Mouse (Mus musculus) midbrain, embryonic 15.5 days (tissue): ENCODE measurements around the gene Tmem208. TPM values are rescaled to one million over a fixed set of nuclear protein-coding genes. Genes with fewer than 3 reads are reported as not detected.
"Not testable (repeated sequence)": the region's sequence is repeated elsewhere in the genome, so short reads cannot be mapped to it uniquely, and the experiment has no call there.

Experiments used
- ATAC-seq: fragments of 200-750 bp; cut with Nextera tagmentation; replicated peaks from 2 replicates; pipeline ENCODE4 v1.8.0; 2017; ENCODE audit warnings: moderate TSS enrichment
- H3K27ac ChIP-seq: fragments of 300-500 bp; sonication (generic); 2 replicates; pipeline ENCODE4 v1.5.1; 2015; ENCODE audit warnings: mild to moderate bottlenecking, inconsistent platforms
- H3K27me3 ChIP-seq: fragments of 300-500 bp; sonication (generic); replicated peaks from 2 replicates; pipeline ENCODE4 v1.6.1; 2015; ENCODE audit warnings: inconsistent platforms
- H3K36me3 ChIP-seq: fragments of 300-500 bp; sonication (generic); replicated peaks from 2 replicates; pipeline ENCODE4 v1.6.1; 2015; ENCODE audit warnings: inconsistent platforms
- H3K4me1 ChIP-seq: fragments of 300-500 bp; sonication (generic); 2 replicates; pipeline ENCODE4 v1.6.1; 2015; ENCODE audit warnings: inconsistent platforms
- H3K4me2 ChIP-seq: fragments of 300-500 bp; sonication (generic); 2 replicates; pipeline ENCODE4 v1.6.1; 2015; ENCODE audit warnings: inconsistent platforms, mild to moderate bottlenecking, moderate library complexity
- H3K4me3 ChIP-seq: fragments of 300-500 bp; sonication (generic); 2 replicates; pipeline ENCODE4 v1.5.1; 2015; ENCODE audit warnings: mild to moderate bottlenecking, inconsistent platforms
- H3K9ac ChIP-seq: fragments of 300-500 bp; sonication (generic); 2 replicates; pipeline ENCODE4 v1.6.1; 2015; ENCODE audit warnings: mild to moderate bottlenecking, inconsistent platforms
- H3K9me3 ChIP-seq: fragments of 300-500 bp; sonication (generic); 2 replicates; pipeline ENCODE4 v1.6.1; 2016; ENCODE audit warnings: inconsistent platforms
- WGBS: fragments of 180-500 bp; shearing (Covaris S2); methylation state at CpG from one replicate; pipeline ENCODE4 v1.1.7; 2015; ENCODE audit warnings: mixed read lengths; 5-methylcytosine and 5-hydroxymethylcytosine counted together
- polyA plus RNA-seq: library from polyadenylated mRNA; unstranded; fragments of >200 nt; fragmentation: Nextera tagmentation; extraction: Ambion mirVana; gene quantifications from 2 replicates; pipeline ENCODE4 v1.2.1, GENCODE M21; 2015

Gene Tmem208
- polyA plus RNA-seq, 1 experiment from 2014 or later: 130 TPM

GRCm38 (mm10) chr8:105290554-105291314, 35.4 kb upstream of the Tmem208 start:
- Histone ChIP-seq H3K36me3 (no peaks in the 10 kb centered on the region), H3K9ac (no peak overlapping the region), H3K27ac (peak overlapping the region; percentile 94; the same call in 1 of the 2 replicates), H3K4me1 (peaks cover 42% of the 10 kb centered on the region), H3K27me3 (no peaks in the 10 kb centered on the region), H3K9me3 (no peaks in the 10 kb centered on the region), H3K4me2 (peak overlapping the region; percentile 70), H3K4me3 (peak overlapping the region; percentile 62)
- ATAC-seq: no peak
- 7% methylated on average over 31 of the region's 31 CpGs for WGBS

- H3K9me3 ChIP-seq, ATAC-seq, H3K4me2 ChIP-seq, H3K36me3 ChIP-seq, H3K27ac ChIP-seq, H3K9ac ChIP-seq, H3K27me3 ChIP-seq, H3K4me3 ChIP-seq: not testable (repeated sequence)
- 90% methylated on average over 8 of the region's 8 CpGs for WGBS
- H3K4me1 ChIP-seq: peaks cover 36% of the 10 kb centered on the region
Measured at GRCm38 (mm10) chr8:105291364-105291763, 34.8 kb upstream of the Tmem208 start.

- not testable (repeated sequence) for ATAC-seq, H3K9ac ChIP-seq, H3K9me3 ChIP-seq, H3K36me3 ChIP-seq, H3K4me2 ChIP-seq, H3K4me3 ChIP-seq, H3K27ac ChIP-seq, H3K27me3 ChIP-seq
- peaks cover 33% of the 10 kb centered on the region for H3K4me1 ChIP-seq
- WGBS: 76% methylated on average over 3 of the region's 3 CpGs
Measured at GRCm38 (mm10) chr8:105291802-105292201, 34.4 kb upstream of the Tmem208 start.

- Histone ChIP-seq H3K4me3 (no peak overlapping the region), H3K9me3 (no peaks in the 10 kb centered on the region), H3K36me3 (no peaks in the 10 kb centered on the region), H3K4me2 (no peak overlapping the region), H3K4me1 (peaks cover 32% of the 10 kb centered on the region), H3K27ac (no peak overlapping the region), H3K9ac (no peak overlapping the region), H3K27me3 (no peaks in the 10 kb centered on the region)
- 88% methylated on average over 7 of the region's 7 CpGs for WGBS
- no peak for ATAC-seq
Measured at GRCm38 (mm10) chr8:105292471-105292870, 33.7 kb upstream of the Tmem208 start.

GRCm38 (mm10) chr8:105293405-105293804, 32.7 kb upstream of the Tmem208 start:
- Histone ChIP-seq H3K9ac (no peak overlapping the region), H3K27ac (no peak overlapping the region), H3K27me3 (no peaks in the 10 kb centered on the region), H3K4me3 (no peak overlapping the region), H3K9me3 (no peaks in the 10 kb centered on the region), H3K4me2 (no peak overlapping the region), H3K36me3 (no peaks in the 10 kb centered on the region), H3K4me1 (peaks cover 27% of the 10 kb centered on the region)
- ATAC-seq: no peak
- WGBS: 69% methylated on average over 19 of the region's 19 CpGs

- Histone ChIP-seq H3K4me1 (peaks cover 34% of the 10 kb centered on the region), H3K27me3 (no peaks in the 10 kb centered on the region), H3K9me3 (no peaks in the 10 kb centered on the region), H3K36me3 (peaks cover under 1% of the 10 kb centered on the region; the same call in 1 of the 2 replicates), H3K9ac (no peak overlapping the region), H3K4me2 (peak overlapping the region; percentile 12; the same call in 1 of the 2 replicates), H3K27ac (no peak overlapping the region), H3K4me3 (no peak overlapping the region)
- 62% methylated on average over 9 of the region's 9 CpGs for WGBS
- ATAC-seq: no peak
Measured at GRCm38 (mm10) chr8:105294776-105295175, 31.4 kb upstream of the Tmem208 start.

GRCm38 (mm10) chr8:105295256-105295655, 30.9 kb upstream of the Tmem208 start:
- Histone ChIP-seq H3K4me1 (peaks cover 29% of the 10 kb centered on the region), H3K9me3 (no peaks in the 10 kb centered on the region), H3K9ac (no peak overlapping the region), H3K36me3 (peaks cover 5% of the 10 kb centered on the region), H3K27me3 (no peaks in the 10 kb centered on the region), H3K4me2 (peak overlapping the region; percentile 12; the same call in 1 of the 2 replicates), H3K27ac (no peak overlapping the region), H3K4me3 (no peak overlapping the region)
- no peak for ATAC-seq
- 67% methylated on average over 11 of the region's 11 CpGs for WGBS

- ATAC-seq: no peak
- 71% methylated on average over 11 of the region's 11 CpGs for WGBS
- peaks cover 21% of the 10 kb centered on the region for H3K4me1 ChIP-seq
- peak within 1 kb of the TSS; percentile 100; the same call in 1 of the 2 replicates for H3K4me3 ChIP-seq
- H3K27me3 ChIP-seq: no peaks in the 10 kb centered on the region
- H3K4me2 ChIP-seq: peak within 1 kb of the TSS; percentile 99
- no peaks in the 10 kb centered on the region for H3K9me3 ChIP-seq
- no peak within 1 kb of the TSS; the same call in 1 of the 2 replicates for H3K9ac ChIP-seq
- H3K36me3 ChIP-seq: peaks cover 12% of the 10 kb centered on the region
- H3K27ac ChIP-seq: 0 out of 2 replicates have a peak within 1 kb of the TSS, but pooled peaks have one; percentile 54
Measured at GRCm38 (mm10) chr8:105295895-105296573, 30.1 kb upstream of the Tmem208 start, which contains the start of gene Exoc3l. Gene Exoc3l, minus strand, starts transcription at chr8:105296101.

GRCm38 (mm10) chr8:105297511-105298192, 28.5 kb upstream of the Tmem208 start, which contains the start of gene E2f4:
Gene E2f4, plus strand, starts transcription at chr8:105297663.
- Histone ChIP-seq H3K9ac (peak within 1 kb of the TSS; percentile 99), H3K4me1 (peaks cover 21% of the 10 kb centered on the region), H3K4me3 (peak within 1 kb of the TSS; percentile 100), H3K27ac (peak within 1 kb of the TSS; percentile 74), H3K27me3 (no peaks in the 10 kb centered on the region), H3K9me3 (no peaks in the 10 kb centered on the region), H3K4me2 (peak within 1 kb of the TSS; percentile 99), H3K36me3 (peaks cover 24% of the 10 kb centered on the region)
- under 1% methylated on average over 57 of the region's 58 CpGs for WGBS
- peak; percentile 90 for ATAC-seq

- no peak for ATAC-seq
- Histone ChIP-seq H3K4me1 (peaks cover 21% of the 10 kb centered on the region), H3K4me2 (peak overlapping the region; percentile 99), H3K9ac (peak overlapping the region; percentile 99), H3K27me3 (no peaks in the 10 kb centered on the region), H3K27ac (no peak overlapping the region; the same call in 1 of the 2 replicates), H3K9me3 (no peaks in the 10 kb centered on the region), H3K36me3 (peaks cover 29% of the 10 kb centered on the region), H3K4me3 (peak overlapping the region; percentile 100)
- WGBS: 61% methylated on average over 18 of the region's 18 CpGs
Measured at GRCm38 (mm10) chr8:105298351-105299252, 27.6 kb upstream of the Tmem208 start.

- Histone ChIP-seq H3K9me3 (no peaks in the 10 kb centered on the region), H3K9ac (no peak overlapping the region), H3K36me3 (peaks cover 34% of the 10 kb centered on the region), H3K4me2 (no peak overlapping the region), H3K27me3 (no peaks in the 10 kb centered on the region), H3K4me1 (peaks cover 21% of the 10 kb centered on the region), H3K4me3 (no peak overlapping the region), H3K27ac (no peak overlapping the region)
- ATAC-seq: no peak
- 96% methylated on average over 8 of the region's 8 CpGs for WGBS
Measured at GRCm38 (mm10) chr8:105299962-105300361, 26.2 kb upstream of the Tmem208 start.
